Mouse (Mus musculus): Measurements from ENCODE around the gene Rtn3.
"Not testable (repeated sequence)": the region's sequence is repeated elsewhere in the genome, so short reads cannot be mapped to it uniquely, and the experiment has no call there.

Gene Rtn3

DNA sequence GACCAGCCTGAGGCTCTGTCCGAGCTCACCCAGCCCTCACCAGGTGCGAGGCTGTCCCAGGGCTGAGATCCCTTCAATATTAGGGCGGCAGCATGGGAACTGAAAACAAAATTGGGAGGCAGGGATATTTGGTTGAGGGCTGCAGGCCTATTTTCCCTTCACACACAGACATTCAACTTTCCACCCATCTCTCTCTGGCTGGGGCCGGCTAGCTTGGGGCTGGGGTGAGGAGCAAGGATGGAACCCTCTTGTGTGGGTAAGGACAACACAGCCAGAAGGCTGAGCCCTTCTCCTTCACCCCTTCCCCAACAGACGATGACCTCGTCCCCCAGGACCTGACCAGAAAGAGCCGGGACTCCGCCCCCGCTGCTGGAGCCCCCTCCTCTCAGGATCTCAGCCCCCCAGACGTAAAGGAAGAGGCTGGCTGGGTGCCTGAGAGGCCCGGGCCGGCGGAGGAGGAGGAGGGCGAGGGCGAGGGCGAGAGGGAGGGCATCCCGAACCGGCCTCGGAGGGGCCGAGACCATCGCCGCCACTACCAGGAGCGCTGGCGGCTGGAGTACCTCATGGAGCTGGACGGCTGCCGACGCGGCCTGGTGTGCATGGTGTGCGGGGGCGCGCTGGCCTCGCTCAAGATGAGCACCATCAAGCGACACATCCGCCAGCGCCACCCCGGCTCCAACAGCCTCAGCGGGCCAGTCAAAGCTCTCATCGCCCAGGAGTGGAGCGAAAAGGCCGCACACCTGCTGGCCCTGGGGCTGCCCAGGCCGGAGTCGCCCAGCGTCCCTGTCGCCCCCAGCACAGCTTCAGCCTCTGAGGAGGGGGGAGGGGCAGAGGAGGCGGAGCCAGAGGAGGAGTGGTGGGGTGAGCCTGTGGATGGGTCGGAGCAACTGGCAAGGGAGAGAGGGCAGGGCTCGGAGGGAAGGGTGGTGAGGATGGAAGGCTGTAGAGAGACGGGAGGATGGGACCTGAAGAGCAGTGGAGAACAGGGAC lies 61.2 kb downstream of the Rtn3 start:
- DNase-seq, result peak; percentile 96

DNA sequence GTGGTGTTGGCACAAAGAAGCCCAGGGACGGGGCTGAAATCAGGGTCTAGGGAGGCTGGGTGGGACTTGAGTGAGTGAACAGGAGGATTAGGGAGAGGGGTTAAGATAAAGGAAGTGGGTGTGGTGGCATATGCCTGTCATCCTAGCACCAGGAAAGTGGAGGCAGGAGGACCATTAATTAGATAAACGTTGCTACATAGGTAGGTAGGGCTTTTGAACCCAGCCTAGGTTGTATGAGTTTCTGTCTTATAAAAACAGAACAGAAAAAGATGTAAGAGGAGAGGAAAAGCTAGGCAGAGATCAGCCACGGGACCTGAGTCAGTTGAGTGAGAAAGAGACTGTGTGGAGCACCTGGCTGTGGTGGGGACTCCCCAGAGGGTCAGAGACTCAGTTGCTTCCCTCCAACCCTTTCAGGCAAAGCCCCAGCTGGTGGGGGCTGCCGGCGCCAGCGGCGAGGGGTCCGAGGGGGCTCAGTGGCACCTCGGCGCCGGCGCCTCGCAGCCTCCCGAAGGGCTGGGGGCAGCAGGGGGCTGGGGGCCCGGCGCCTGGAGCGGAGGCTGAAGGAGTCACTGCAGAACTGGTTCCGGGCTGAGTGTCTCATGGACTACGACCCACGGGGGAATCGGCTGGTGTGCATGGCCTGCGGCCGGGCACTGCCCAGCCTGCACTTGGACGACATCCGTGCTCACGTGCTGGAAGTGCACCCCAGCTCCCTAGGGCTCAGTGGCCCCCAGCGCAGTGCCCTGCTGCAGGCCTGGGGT lies 62.1 kb downstream of the Rtn3 start:
- peak; percentile 90 for DNase-seq

DNA sequence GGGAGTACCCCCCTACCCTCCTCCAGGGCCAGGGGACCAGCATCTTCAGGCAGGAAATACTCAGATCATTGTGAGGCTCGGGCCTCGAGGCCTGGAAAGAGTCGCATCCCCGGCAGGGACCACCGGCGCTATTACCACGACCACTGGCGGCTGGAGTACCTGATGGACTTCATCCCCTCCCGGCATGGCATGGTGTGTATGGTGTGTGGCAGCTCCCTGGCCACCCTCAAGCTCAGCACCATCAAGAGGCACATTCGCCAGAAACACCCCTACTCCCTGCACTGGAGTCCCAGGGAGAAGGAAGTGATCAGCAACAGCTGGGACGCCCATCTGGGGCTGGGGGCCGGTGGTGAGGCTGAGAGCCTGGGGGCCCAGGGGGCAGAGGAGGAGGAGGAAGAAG lies 63.0 kb downstream of the Rtn3 start:
- peak; percentile 94 for DNase-seq

DNA sequence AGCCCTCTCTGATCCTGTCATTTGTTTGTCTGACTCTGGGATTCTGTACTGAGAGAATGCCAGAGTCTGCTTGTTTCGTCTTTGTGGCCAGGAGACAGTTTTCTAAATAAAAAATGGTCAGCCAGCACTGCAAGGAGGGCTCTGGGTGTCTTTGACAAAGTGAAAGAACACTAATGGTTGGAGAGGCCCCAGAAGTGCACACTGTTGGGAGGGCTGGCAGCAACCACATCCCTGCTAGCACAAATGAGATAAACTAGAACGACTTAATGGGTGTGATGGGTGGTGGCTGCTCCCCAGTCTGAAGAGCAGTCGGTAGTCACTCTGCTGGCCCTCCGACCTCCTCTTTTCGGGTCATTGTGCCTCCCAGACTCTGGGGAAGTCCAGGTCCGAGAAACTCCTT lies 63.9 kb downstream of the Rtn3 start:
- DNase-seq, result peak; percentile 95

DNA sequence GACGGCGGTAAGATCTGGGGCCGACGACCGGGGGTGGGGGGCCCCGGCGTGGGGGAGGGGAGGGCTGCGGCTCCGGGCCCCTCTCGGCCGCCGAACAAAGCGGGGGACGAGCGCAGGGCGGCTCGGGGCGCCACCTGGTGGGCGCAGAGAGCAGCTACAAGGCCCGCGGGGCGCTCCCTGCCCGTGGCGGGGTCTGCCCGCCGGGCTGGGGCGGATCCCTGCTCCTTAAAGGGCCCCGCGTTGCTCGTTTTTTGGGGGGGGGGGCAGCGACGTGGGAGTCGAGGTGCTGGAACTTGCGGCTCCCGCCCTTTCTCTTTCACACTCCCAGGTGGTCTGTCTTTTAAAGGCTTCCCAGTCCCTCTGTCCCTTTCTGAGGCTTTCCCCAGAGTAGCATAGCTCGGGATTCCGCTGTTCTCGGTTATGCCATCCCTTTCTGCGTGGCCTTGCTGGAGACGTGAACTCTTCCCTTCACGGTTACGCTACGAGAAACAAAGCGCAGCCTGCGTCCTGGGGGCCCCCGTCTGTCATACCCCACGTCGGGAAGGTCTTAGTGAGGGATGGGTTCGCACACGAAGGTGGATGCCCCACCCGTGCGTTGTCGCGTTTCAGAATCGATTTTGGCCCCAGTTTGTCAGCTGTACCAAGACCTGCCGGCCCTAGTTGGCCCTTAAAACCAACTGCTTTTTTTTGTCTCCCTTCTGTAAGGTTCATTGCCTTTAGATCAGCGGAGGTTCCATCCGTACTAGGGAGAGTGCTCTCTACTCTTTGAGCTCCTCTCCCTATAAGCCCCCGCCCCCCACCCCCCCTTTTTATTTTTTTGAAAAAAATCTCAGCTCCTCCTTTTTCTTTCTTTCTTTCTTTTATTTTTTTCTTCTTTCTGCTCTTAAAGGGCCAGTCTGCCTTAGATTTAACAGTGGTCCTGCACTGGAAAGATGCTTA lies 64.9 kb downstream of the Rtn3 start:
- peak; percentile 98 for DNase-seq

DNA sequence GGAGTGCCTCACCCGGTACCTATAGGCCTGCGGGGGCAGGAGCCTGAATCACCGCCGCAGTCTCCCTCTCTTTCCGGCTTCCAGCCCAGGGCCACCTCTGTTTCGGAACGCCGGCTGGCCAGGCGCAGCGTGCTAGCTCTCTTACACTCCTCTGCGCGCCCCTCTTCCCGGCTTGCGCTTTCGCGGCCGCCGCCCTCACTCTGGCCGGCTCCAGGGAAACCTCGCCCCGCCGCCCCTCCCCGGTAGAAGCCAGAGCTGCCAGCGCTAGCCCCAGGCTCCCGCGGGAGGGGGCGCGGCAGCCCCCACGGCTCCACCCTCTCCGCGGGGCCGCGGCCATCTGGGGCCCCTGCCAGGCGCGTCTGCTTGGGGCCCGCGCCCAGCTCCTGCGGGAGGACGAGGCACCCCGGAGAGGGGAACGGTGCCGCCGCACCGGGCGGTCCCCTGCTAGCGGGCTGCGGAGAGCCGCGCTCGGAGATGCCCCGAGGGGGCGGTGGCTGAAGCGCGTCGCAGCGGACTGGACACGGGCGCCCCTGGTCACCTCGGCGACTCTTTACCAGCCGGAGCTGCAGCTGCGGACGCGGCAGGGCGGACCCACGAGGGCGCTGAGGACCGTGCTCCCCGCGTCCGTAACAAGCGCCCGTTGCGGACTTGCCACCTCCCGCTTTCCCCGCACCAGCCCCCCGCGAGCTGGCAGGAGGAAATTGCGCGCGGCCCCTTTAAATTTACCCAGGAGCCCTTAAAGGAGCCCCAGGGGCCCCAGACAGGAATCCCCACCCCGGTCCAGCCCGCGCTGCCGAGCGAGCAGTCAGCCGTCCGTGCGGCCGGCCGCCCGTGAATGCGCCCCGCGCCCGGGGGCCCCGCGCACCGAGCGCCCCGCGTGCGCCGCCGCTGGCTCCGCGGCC lies 66.0 kb downstream of the Rtn3 start, which contains the start of gene 2700081O15Rik:
TSS of gene 2700081O15Rik (plus strand) at position 792 of the 902 bp plus-strand sequence.
- DNase-seq, result peak; percentile 99

DNA sequence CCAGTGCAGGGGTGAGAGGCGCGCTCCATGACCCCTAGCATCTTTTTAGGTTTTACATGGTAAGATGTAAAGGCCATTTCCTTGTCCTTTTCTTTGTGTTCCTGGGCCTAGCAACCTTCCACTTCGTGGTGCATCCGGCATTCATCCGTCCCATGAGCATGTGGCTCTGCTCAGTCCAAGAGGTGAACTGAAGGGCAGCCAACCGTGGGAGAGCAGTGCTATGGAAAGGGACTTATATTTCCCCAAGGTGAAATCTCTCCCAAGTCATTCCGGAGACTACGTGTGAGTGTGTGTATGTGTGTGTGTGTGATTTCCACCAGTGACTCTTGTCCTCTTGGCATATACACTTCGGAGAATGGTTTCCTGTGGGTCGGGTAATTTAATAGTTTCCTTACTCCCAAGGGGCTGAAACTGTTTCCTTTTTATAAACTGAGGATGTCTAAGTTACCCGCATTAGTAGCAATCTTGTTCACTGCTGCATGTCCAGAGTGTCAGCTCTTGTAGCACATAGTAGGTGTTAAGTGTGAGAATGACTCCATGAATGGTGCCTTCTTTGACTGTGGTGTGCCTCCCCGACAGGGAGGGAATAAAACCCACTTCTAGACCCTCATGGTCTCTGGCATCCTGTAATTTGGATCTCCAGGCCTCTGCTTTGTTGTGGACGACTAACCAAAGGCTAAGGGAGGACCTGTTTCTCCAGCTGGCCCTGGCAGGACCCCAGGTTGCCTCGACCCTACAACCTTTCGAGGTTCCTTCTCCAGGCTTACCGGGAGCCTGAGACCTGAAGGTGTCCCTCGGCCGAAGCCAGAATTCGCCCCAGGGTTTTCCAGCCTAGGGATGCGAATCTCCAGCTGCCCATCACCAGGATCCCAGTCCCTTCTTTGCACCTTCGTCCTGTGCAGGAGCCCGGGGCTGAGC lies 66.9 kb downstream of the Rtn3 start:
- peak; percentile 94 for DNase-seq

DNA sequence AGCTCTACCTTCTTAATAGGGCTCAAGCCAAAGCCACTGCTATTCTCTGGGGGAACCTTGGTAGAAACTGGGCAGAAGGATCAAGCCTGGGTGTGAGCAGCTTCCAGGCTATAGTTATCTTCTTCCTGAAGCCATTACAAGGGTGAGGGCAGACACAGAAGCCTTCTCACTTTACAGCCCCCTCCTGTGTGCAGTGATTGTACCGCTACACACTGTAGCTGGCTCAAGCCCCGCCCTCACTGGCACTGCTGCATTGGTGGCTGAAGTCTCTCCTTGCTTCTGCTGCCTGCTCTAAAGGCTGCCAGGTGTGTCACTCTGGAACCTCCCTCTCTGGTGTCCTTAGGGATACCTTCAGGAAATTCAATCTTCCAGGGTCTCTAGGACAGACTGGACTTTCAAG lies 70.7 kb downstream of the Rtn3 start:
- no peak for DNase-seq

DNA sequence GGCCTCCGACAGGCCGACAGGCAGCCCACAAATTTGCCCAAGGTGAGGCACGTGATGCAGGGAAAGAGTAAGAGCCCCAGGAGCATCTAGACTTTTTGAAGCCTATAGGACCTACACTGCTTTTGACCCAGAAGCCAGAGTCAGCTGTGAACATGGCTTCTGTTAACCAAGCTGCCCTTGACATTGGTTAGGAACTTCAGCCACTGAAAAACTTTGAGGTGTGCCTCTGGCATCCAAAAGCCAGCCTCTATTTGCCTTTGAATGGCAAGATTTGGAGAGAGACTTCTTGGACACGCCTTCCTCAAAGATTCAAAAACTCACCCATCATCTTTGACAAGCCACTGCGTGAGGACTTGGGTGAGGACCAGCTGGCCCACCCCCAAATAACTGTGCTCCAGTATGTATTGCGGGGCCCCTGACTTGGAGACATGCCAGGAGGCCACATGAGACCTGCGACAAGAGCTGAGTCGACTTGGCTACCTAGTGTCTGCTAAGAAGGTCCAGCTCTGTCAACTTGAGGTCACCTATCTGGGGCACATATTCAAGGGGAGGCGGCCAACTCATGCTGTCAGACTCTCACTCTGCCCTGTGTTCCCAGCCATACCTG lies 78.4 kb downstream of the Rtn3 start:
- DNase-seq, result no peak

DNA sequence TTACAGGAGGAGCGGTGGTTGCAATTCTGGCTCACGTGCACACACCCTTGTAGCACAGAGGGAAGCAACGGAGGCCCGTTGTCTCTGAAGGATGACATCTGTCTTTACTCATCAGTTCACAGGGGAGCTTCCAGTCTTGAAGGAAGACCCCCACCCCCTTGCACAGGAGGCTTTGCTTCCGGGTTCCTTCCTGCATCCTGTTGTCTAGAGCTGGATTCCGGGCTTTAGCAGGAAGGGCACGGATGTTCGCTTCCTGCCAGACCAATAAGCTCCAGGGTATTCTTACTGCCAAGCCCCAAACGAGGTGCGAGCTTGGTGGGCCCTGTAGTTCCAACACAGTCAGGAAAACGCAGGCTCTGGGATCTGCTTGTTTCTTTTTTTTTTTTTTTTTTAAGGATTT lies 82.4 kb downstream of the Rtn3 start:
- peak; percentile 98 for DNase-seq

DNA sequence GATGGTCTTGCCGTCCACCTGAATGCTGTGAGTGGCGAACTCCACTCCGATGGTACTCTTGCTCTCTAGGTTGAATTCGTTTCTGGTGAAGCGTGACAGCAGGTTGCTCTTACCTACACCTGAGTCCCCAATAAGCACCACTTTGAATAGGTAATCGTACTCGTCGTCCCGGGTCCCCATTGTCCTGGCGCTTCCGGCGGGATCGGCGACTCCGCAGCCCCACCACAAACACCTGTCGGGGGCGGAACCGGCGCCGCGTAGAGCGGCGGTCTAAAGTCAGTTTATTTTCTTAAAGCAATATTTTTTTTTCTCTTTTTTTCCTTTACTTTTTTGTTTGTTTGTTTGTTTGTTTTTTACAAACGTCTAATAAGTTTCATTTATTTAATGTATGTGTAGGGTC lies 84.2 kb downstream of the Rtn3 start:
- DNase-seq, result not testable (repeated sequence)

DNA sequence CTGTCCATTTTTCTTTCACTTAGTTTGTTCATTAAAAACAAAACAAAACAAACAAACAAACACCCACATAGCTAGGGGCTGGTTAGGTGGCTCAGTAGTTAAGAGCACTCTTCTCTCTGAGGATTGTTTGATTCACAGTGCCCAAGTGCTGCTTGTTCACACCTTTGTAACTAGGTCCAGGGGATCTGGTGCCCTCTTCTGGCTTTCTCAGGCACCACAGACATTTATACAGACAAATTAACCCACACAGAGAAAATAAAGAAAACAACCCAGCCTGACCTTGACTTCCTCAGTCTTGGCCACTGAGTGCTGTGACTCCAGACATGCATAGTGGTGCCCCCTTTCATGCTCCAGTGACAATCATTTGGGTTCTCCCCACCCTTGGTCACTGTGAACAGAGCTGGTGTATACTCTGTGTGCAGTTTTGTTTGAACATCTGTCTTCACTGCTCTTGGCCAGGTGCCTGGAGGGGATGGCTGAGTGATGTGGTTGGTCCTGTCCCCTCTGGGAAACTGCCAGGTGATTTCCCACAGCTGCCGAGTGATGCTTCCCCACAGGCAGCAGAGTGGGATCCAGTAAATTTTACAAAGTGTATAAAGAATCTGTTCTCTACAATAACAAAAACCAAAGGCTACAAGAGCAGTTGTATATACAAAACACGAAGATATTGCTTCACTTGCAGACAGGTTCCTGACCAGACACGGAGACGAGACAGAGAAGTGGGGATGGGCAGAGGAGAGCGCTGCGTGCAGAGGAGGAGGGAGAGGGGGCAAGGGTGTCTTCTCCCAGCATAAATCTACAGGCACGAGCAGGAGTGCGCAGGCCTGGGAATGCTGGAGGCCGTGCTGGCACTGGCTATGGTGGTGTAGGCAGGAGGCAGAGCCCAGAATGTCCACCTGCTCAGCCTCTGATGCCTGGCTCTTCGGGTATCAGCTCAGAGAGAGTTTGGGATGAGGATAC lies 85.9 kb downstream of the Rtn3 start:
- DNase-seq, result peak; percentile 91

DNA sequence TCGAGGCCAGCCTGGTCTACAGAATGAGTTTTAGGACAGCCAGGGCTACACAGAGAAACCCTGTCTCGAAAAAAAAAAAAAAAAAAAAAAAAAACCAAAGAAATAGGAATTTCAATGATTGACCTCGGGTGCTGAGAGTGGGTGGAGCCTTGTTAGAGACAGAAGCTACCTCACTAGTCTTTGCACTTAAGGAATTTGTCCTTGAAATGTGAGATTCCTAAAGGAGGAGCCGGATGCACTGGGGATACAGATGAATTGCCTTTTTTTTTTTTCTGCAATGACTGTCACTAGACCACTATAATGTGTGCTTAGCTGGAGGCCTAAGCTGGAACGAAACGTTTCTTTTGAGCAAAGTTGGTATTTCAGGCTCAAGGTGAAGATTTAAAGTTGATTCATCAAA lies 94.6 kb downstream of the Rtn3 start:
- DNase-seq, result no peak

DNA sequence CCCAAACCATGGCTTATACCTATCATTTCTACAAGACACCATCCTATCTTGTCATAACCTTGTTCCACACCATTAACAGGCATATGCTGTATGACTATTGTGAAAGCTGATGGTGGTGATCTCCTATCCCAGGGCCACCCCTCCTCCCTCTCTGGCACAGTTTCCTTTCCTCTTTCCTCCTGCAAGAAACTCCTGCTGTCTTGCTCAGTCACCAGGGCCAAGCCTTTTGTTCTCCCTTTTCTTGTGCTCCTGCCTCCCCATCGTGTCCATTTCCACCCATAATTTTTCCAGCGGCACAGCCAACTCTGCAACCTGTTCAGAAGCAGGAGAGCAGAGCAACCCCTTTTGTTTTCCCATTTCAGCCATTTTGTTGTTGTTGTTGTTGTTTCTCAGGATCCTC lies 97.0 kb downstream of the Rtn3 start:
- no peak for DNase-seq

DNA sequence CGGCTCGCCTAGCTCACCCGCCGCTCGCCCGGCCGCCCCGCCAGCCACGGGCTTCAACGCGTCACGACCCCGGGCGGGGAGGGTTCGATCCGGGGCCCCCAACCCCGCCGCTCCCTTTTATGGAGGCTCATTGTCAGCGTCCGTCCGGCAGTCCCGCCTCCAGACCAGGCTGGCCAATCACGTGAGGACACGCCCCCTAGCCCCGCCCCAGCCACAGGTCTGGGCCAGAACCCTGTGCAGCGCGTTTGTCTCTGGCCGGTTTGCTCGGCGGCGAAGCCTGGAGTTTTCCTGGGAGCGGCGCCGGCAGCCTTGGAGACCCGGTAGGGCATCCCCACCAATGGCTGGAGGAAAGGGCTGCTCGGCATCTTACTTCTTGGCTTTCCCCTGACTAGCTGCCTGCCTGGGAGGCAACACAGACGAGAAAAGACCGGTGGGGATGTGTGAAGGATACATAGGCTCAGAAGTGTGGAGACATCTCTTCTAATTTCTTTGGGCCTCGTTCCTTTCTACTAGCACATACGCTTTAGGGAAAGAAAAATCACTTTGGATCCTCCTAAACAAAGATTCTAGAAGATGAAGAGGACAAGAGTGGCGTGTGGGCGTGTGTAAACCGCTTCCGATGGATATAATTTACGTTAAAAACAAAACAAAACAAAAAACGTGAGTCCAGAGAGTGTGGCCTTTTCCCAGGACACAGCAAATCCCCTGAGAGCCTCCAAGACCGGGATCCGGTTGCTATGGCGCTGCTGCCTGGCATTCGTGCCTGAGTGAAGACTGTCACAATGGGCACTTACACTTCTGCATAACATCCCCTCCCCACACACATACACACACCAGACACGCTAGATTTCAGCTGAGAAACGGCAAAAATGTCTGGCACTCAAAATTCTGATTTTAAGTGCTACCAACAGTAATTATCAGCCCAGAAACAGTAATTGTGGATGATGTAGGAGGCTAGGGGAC lies 99.9 kb downstream of the Rtn3 start, which contains the start of gene Spindoc:
TSS of gene Spindoc (minus strand) at position 92 of the 963 bp plus-strand sequence.
- DNase-seq, result peak; percentile 100

DNA sequence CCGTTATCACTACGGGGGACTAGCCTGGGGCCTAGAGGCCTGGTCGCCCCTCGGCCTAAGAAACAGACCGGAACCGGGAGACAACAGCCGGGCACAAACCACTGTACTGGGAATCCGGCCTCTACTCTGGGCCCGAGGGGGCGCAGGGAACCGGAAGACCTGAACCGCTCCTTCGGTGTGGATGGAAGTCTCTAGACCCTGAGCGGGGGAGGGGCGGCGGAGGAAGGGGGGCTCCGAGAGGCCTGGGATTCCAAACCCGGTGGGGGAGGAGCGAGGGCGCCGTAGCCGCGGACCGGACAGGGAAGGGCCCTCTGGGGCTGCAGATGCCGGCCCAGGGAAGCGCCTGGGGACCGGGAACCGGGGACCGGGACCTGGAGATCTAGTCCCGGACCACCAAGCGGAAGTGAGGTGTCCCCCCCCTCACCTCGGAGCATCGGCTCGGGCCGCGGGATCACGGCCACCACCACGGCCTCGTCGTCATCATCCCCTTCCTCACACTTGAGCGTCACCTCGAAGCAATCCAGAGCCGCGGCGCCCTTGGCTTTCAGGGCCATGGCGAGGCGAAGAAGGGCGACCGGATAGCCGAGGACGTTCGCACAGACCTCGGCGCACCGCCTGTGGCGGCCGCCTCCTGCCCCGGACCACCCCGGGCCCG lies 100.7 kb downstream of the Rtn3 start:
- peak; percentile 98 for DNase-seq

DNA sequence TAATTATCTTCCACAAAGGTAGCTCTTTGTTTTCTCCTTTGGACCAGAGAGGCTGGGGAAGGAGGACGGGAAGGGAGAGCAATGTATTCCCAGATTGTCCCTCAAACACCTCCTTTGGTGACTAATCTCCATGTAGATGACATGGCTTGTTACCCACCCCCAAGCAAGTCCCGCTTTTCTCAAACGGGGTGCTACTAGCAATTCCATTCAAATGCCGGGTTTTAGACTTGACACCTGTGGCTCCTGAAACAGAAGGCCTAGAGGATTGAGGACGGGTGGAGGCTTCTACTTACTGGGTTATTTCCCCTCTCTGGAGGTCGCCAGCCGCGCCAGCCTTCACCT lies 101.2 kb downstream of the Rtn3 start:
- DNase-seq, result no peak
